Mouse (Mus musculus): ENCODE measurements at regions not wholly inside any gene's neighbourhood (a gene's known extent, or its start where the extent isn't known, plus 50 kb on each side); places are given as distances from the start of the nearest gene placed in this dataset.
A peak's percentile ranks its signal among the peaks of the same experiment; 100 is the strongest.

- no peak for DNase-seq (ENCODE audit: low spot score in 2 of 2)
Observed at GRCm38 (mm10) chr8:11094516-11094915, 86.3 kb upstream of the Irs2 start.

DNA sequence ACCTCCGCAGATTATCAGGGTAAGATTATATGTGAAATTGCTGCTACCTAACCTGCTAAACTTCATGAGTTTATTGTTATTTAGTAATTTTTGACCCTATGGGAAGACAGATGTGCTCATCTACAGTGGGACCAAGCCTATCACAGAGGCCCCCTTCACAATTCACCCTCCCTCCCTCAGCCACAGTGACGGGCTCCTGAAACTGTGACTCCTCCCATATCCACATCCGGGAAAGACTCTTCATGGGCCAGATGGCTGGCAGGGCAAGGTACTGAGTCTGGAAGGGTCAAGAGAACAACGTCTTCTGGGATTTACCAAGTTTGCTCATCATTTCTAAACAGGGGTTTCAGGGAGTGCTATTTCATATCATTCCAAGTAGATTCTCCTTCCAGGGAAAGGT, 84.1 kb upstream of the Irs2 start:
- no peak for DNase-seq (ENCODE audit: low spot score in 2 of 2)

GRCm38 (mm10) chr8:11091675-11092345, 83.6 kb upstream of the Irs2 start:
- DNase-seq (ENCODE audit: low spot score in 2 of 2): no peak

GRCm38 (mm10) chr8:11088946-11089665, 80.8 kb upstream of the Irs2 start:
- DNase-seq (ENCODE audit: low spot score in 2 of 2): peak in 1 of 2 experiments; percentile 20

GRCm38 (mm10) chr8:11085244-11085643, 77.0 kb upstream of the Irs2 start:
- peak; percentile 26 to 37 for DNase-seq (ENCODE audit: low spot score in 2 of 2)

DNA sequence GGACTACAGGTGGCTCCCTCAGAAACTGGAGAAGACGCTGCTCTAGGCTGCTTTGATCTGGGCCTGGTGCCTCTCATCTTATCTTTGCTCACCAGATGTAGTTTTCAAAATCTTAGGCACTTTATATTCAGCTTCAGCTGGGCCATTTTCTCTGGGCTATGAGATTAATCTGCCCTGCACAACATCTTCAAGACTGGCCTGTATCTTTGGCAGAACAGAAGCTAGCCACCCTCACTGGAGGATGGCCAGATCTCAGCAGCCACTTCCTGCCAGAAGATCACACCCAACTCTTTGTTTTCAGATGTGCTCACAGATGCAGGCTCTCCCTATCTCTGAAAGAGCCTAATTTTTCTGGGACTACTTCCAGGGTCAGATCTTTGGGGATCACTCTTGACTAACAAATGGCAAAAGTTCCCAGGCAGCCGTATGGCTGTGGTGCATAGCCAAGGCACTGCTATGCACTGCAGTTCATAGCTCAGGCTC, 75.8 kb upstream of the Irs2 start:
- DNase-seq (ENCODE audit: low spot score in 2 of 2): no peak

DNA sequence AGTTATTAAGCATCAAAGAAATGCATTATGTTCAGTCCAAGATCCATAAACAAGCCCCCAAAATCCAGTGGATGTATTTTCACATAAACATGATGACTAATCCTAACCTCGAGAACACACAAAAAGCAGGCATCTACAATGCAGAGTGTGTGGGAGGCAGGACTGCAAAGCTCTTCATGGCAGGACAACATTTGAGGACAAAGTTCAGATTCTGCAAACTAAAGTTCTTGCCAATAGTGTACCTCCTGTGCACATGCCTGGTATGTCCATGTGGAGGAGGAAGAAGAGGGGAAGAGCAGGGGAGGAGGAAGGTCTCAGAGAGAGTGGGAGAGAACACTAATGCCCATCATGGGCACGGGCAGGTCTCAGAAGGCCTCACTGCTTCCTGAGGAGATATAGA, 72.6 kb upstream of the Irs2 start:
- DNase-seq (ENCODE audit: low spot score in 2 of 2): no peak

- DNase-seq (ENCODE audit: low spot score in 2 of 2): no peak
Observed at GRCm38 (mm10) chr8:11079805-11080204, 71.5 kb upstream of the Irs2 start.

DNA sequence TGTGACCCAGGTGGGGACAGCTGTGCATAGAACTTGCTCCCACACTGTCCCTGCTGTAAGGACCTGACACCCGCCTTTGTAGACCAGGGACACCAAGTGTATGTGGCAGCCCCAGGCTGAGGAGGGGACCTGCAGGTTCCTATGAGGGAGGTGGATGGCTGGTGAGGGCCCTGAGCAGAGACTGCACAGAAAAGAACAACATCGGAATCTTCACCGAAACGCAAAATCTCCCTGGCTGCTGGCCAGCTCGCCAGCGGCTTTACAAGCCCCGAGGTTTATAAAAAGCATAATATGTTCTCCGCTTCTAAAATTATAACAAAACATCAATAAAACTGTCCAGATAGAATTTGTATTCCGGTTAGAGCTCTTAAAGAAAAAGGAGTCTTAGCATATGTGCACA, 68.9 kb upstream of the Irs2 start:
- no peak for DNase-seq (ENCODE audit: low spot score in 2 of 2)

DNA sequence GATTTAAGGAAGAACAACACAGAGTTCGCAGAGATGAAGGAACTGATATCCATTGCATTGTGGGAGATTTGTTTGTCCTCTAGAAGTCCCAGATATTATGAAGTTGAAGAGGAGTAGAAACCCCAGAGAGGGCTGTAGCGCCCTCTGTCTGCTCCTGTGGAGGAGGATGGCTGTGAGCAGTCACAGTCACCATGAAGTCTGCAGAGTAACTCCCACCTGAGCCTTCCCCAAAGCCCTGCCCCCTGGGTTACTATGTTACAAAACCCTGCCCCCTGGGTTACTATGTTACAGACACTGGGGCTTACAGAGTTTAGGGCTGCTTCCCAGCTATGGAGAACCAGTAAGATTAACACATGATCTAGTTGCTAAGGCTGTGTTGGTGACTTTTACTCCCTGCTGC, 62.9 kb upstream of the Irs2 start:
- no peak for DNase-seq (ENCODE audit: low spot score in 2 of 2)

- DNase-seq (ENCODE audit: low spot score in 2 of 2): no peak
Observed at GRCm38 (mm10) chr8:11067450-11067849, 59.2 kb upstream of the Irs2 start.

- DNase-seq (ENCODE audit: low spot score in 2 of 2): no peak
Observed at GRCm38 (mm10) chr8:11065990-11066389, 57.7 kb upstream of the Irs2 start.

GRCm38 (mm10) chr8:11065303-11065702, 57.0 kb upstream of the Irs2 start:
- no peak for DNase-seq (ENCODE audit: low spot score in 2 of 2)

GRCm38 (mm10) chr8:11063058-11063457, 54.8 kb upstream of the Irs2 start:
- no peak for DNase-seq (ENCODE audit: low spot score in 2 of 2)

DNA sequence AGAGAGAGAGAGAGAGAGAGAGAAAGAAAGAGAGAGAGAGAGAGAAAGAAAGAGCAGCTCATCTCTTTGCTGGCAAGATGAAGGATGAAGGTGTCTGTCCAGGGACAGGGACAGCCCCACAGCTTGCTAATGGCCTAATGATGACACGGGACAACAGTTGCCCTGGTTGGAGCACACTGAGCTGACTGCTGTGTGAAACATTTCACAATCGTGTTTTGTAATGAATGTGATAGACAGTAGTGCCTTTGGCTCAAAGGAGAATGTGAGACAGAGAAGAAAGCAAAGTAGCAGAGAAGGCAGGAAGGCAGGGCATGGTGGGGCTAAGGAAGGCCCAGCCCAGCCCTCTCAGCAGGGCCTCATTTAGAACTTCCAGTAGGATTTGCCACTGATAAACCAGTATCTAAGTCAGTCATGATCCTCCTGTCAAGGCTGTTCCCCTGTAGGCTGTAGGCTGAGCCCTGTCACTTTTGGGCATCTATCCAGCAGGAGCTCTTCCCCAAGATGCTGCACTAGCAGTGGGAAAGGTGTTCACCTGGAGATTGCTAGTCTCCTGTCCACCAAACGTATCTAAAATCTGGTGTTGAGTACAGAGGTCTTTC, 54.2 kb upstream of the Irs2 start:
- DNase-seq (ENCODE audit: low spot score in 2 of 2): no peak

DNA sequence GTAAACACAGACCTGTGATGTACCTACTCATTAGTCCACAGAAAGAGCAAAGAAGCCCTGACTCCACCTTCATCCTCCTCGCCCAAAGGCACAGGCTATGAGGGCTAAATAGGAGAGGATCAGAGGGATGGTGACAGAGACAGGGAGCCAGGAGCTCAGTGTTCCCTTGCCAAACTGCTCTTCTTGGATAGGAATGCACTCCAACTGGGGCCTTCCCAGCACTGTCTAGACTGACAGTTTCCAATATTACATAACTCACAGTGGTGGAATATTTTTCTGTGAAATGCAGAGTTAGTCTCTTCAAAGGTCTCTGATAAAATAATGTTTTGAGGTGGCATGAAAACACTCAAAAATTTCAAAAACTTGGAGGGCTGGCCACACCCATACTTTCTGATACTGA, 53.5 kb upstream of the Irs2 start:
- no peak for DNase-seq (ENCODE audit: low spot score in 2 of 2)

GRCm38 (mm10) chr8:11060604-11061003, 52.3 kb upstream of the Irs2 start:
- DNase-seq (ENCODE audit: low spot score in 2 of 2): no peak

GRCm38 (mm10) chr8:11058392-11058791, 50.1 kb upstream of the Irs2 start:
- no peak for DNase-seq (ENCODE audit: low spot score in 2 of 2)

Measured in layer of hippocampus, postnatal 10 days (tissue).